Mouse (Mus musculus) liver, adult 2 months (tissue): ENCODE results near the gene Pygl.

Experiments
- CTCF ChIP-seq: fragments of 200-500 bp; IDR thresholded peaks from 2 replicates; pipeline ENCODE4 v1.5.1; 2011; ENCODE audit warnings: low read depth, low read length, control low read depth
- POLR2A ChIP-seq: fragments of 200-500 bp; IDR thresholded peaks from 2 replicates; pipeline ENCODE4 v1.6.1; 2011; ENCODE audit warnings: low read length, control low read depth; ENCODE audit not compliant: insufficient read depth; ENCODE audit errors: extremely low read depth

GRCm38 (mm10) chr12:70208214-70208613, 23.1 kb downstream of the Pygl start:
- TF ChIP-seq CTCF (no peak), POLR2A (no peak)
